Mouse (Mus musculus): ENCODE measurements at regions not wholly inside any gene's neighbourhood (a gene's known extent, or its start where the extent isn't known, plus 50 kb on each side); places are given as distances from the start of the nearest gene placed in this dataset.

DNA sequence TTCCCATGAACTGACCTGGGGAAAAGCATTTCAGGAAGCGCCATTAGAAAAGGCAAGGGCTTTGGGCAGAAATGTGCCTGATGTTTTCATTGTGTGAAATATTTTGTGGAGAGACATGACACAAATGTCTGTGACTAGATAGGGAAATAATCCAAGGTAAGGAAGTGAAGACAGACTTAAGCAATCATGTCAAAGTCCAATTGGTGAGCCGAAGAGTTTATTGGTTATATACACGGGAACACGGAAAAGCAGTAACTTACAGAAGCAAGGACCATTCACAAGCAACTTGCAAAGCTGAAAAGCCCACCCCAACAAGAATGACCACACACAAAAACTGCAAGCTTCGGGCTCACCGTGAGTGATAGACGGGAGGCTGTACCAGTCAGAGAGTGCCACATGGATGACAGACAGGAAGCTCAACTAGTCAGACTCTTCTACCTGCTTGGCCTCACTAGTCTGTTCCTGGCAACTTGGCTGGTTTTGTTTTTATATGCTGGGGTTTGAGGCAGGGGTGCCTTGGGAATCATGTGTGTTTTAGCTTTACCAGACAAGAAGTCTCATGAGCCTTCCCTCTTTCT lies 82.2 kb upstream of the Btg1 start:
- no peaks in the 10 kb centered on the region for H3K36me3 ChIP-seq
- H3K4me2 ChIP-seq = no peak overlapping the region
- no peak overlapping the region for H3K9ac ChIP-seq
- ATAC-seq (ENCODE audit: low FRiP score, low read depth) = no peak
- no peak overlapping the region for H3K4me3 ChIP-seq
- no peaks in the 10 kb centered on the region for H3K9me3 ChIP-seq
- no peaks in the 10 kb centered on the region for H3K4me1 ChIP-seq (replicated peaks)
- H3K27ac ChIP-seq (replicated peaks) = no peak overlapping the region
- H3K27me3 ChIP-seq = no peaks in the 10 kb centered on the region
- 93% methylated on average over 7 of the region's 7 CpGs for WGBS

DNA sequence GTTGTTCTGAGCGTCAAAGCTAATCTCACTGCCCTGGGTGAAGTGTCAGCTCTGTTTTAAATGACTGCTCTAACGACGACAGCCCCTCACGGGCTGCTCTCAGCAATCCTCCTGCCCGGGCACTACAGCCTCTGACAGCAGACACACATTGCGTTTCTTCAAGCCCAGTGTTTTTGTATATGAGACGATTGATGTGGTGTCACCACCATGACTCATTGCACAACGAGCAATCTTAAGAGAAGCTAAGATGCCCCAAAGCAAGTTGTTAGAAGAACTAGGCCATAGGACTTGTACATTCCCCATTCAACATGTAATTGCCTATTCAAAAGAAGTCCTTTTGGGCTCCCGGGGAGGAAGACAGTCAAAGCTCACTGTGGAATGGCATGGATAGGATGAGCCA lies 81.3 kb upstream of the Btg1 start:
- H3K27me3 ChIP-seq = no peaks in the 10 kb centered on the region
- ATAC-seq (ENCODE audit: low FRiP score, low read depth) = no peak
- H3K27ac ChIP-seq (replicated peaks) = no peak overlapping the region
- no peak overlapping the region for H3K4me3 ChIP-seq
- H3K9ac ChIP-seq = no peak overlapping the region
- no peak overlapping the region for H3K4me2 ChIP-seq
- WGBS = 60% methylated on average over 9 of the region's 9 CpGs
- H3K4me1 ChIP-seq (replicated peaks) = no peaks in the 10 kb centered on the region
- H3K9me3 ChIP-seq = no peaks in the 10 kb centered on the region
- no peaks in the 10 kb centered on the region for H3K36me3 ChIP-seq

DNA sequence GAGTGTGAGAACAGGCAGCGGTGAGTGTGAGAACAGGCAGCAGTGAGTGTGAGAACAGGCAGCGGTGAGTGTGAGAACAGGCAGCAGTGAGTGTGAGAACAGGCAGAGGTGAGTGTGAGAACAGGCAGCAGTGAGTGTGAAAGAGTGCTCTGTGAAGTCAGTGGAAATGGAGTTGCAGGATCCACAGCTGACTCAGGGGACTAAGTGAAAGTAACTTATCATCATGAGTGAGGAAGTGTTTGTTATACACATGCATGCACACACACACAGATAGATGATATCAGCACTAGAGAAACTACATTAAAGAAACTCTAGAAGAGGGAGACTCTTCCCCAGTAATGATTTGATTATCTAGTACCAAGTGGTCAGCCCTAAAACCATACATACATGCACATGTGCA lies 76.0 kb upstream of the Btg1 start:
- ATAC-seq (ENCODE audit: low FRiP score, low read depth) = no peak
- no peak overlapping the region for H3K27ac ChIP-seq (replicated peaks)
- 98% methylated on average over 2 of the region's 2 CpGs for WGBS

DNA sequence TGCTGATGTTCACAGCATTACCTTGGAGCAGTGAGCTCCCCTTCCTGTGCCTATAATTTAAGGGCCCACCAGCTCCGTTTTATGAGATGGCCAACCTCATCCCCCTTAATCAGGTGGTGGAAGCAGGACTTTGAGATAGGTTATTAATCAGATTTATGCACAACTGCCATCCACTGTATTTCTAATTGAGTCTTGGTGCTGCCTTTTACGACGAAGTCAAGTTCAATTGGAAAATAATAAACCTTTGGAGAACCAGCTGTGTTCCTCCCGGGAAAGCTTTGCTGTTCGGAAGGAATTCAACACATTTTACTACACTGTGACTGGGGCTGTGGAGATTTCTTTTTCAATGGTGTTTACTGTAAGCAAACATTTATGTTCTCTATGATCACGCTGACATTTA lies 71.5 kb upstream of the Btg1 start:
- no peaks in the 10 kb centered on the region for H3K27me3 ChIP-seq
- no peak overlapping the region for H3K9ac ChIP-seq
- H3K9me3 ChIP-seq = no peaks in the 10 kb centered on the region
- H3K4me3 ChIP-seq = no peak overlapping the region
- H3K36me3 ChIP-seq = no peaks in the 10 kb centered on the region
- H3K4me2 ChIP-seq = no peak overlapping the region
- no peak overlapping the region for H3K27ac ChIP-seq (replicated peaks)
- H3K4me1 ChIP-seq (replicated peaks) = 0 out of 2 replicates have a peak, but pooled peaks cover 3% of the 10 kb centered on the region
- ATAC-seq (ENCODE audit: low FRiP score, low read depth) = no peak
- whole genome bisulfite sequencing = 62% methylated on average over 6 of the region's 6 CpGs

More for the DNA sequence above, 76.0 kb upstream of the Btg1 start:
- Histone ChIP-seq H3K4me3 (no peak overlapping the region), H3K36me3 (no peaks in the 10 kb centered on the region), H3K9me3 (no peaks in the 10 kb centered on the region), H3K9ac (no peak overlapping the region), H3K27me3 (no peaks in the 10 kb centered on the region), H3K4me2 (no peak overlapping the region), H3K4me1 (replicated peaks) (no peaks in the 10 kb centered on the region)

DNA sequence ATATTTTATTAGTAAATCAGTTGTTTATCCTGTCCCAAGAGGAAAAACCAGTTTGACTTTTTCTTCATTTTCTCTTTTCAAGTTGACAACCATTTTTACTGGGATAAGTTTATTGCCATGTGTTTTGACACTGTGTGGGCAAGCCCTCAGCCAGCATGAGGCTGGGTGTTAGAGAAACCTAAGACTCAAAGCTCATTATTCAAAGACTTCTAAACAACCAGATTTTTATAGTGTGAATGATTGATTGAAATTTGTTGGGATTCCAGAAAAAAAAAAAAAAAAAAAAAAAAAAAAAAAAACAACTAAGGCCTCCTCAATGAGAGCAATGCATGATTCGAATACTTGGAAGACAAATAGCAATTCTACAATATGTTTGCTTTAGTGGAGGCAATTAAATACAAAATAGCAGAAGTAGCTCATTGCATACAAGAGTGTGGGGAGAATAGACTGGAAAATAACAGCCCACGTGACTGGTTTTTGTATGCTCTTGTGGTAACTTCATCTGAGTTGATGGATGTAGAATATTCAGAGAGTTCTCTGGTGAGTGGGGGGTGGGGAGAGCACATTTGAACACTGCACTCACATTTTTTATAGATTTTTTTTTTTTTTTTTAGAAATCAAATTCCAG lies 70.9 kb upstream of the Btg1 start:
- no peaks in the 10 kb centered on the region for H3K27me3 ChIP-seq
- no peak overlapping the region for H3K4me3 ChIP-seq
- H3K27ac ChIP-seq (replicated peaks) = no peak overlapping the region
- ATAC-seq (ENCODE audit: low FRiP score, low read depth) = no peak
- H3K4me2 ChIP-seq = no peak overlapping the region
- 56% methylated on average over 2 of the region's 2 CpGs for WGBS
- H3K36me3 ChIP-seq = no peaks in the 10 kb centered on the region
- H3K9ac ChIP-seq = no peak overlapping the region
- H3K4me1 ChIP-seq (replicated peaks) = 0 out of 2 replicates have a peak, but pooled peaks cover 3% of the 10 kb centered on the region
- no peaks in the 10 kb centered on the region for H3K9me3 ChIP-seq

DNA sequence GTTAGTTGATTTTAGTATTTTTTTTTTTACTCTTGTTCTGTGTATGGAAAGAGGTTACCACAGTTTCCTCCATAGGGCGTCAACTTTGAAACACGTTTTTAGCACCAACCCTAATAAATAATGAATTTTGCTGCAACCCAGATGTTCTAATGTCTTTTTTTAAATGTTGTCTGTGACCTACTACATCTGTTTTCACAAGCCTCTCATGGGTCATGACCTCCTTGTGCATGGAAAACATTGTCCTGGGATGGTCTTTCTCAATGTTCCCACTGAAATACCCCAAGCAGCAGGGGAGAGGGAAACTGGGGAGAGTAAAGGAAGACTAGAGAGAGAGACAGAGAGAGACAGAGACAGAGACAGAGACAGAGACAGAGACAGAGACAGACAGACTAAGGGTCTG lies 67.2 kb upstream of the Btg1 start:
- no peaks in the 10 kb centered on the region for H3K36me3 ChIP-seq
- ATAC-seq (ENCODE audit: low FRiP score, low read depth) = no peak
- no peaks in the 10 kb centered on the region for H3K9me3 ChIP-seq
- no peak overlapping the region for H3K27ac ChIP-seq (replicated peaks)
- H3K4me2 ChIP-seq = no peak overlapping the region
- 0 out of 2 replicates have a peak, but pooled peaks cover 3% of the 10 kb centered on the region for H3K4me1 ChIP-seq (replicated peaks)
- no peak overlapping the region for H3K9ac ChIP-seq
- WGBS = 68% methylated on average over 2 of the region's 2 CpGs
- H3K27me3 ChIP-seq = no peaks in the 10 kb centered on the region
- H3K4me3 ChIP-seq = no peak overlapping the region

DNA sequence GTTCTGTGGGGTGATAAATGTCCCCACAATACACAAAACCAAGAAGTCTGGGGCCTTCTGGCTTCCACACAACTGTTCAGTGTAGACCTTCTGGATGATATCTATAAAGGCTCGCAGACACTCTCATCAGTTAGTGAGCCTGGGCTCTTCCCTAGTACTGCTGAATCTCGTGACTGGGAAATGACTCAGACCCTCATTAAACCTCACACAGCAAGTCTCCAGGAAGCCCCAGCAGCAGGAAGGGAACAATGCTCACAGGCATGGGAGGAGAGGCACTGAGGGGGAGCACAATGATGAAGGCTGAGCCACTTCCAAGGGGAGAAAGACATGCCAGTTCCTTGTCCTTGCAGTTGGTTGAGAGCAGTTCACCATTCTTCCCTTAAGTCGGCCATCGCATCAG lies 66.5 kb upstream of the Btg1 start:
- H3K4me1 ChIP-seq (replicated peaks) = 0 out of 2 replicates have a peak, but pooled peaks cover 3% of the 10 kb centered on the region
- H3K4me3 ChIP-seq = no peak overlapping the region
- H3K27ac ChIP-seq (replicated peaks) = no peak overlapping the region
- no peaks in the 10 kb centered on the region for H3K36me3 ChIP-seq
- no peaks in the 10 kb centered on the region for H3K9me3 ChIP-seq
- 82% methylated on average over 4 of the region's 4 CpGs for WGBS
- H3K9ac ChIP-seq = no peak overlapping the region
- ATAC-seq (ENCODE audit: low FRiP score, low read depth) = no peak
- no peak overlapping the region for H3K4me2 ChIP-seq
- H3K27me3 ChIP-seq = no peaks in the 10 kb centered on the region

DNA sequence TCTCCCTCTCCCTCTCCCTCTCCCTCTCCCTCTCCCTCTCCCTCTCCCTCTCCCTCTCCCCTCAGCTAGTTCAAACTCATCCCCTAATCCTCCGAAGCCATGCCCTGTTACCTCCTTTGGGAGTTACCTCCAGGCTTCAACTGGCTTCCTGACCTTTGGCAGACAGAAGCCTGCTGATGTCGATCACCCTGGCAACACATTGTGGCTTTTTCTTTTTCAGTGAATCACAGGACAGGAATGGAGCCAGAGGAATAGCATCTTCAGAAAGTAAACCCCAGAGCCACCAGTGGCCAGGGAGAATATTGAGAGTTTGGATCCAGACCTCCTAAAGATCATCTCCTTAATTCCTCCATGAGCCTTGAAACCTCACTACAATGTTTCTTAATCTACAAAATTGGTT lies 59.5 kb upstream of the Btg1 start:
- no peak for ATAC-seq (ENCODE audit: low FRiP score, low read depth)
- WGBS = 32% methylated on average over 2 of the region's 2 CpGs
- Histone ChIP-seq H3K9ac (no peak overlapping the region), H3K4me3 (no peak overlapping the region), H3K27me3 (no peaks in the 10 kb centered on the region), H3K4me1 (replicated peaks) (no peaks in the 10 kb centered on the region), H3K36me3 (no peaks in the 10 kb centered on the region), H3K27ac (replicated peaks) (no peak overlapping the region), H3K9me3 (no peaks in the 10 kb centered on the region), H3K4me2 (no peak overlapping the region)

DNA sequence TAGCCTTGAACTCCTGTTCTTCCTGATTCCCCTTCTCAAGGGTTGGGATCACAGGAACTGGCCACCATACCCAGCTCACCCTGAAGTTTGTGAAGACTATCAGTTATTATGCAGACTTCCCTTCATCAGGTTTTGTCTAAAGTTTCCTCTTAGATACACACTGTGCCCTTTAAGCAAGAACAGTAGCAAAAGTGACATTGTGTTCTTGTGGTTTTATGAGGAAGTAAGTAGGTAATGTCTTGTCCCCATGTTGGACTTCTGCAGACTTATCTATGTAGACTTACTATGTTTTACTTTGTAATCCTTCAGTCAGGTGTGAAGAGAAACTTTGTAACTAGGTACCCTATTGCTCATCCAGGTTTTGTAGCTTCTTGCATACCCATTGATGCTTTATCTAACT lies 51.5 kb upstream of the Btg1 start:
- Histone ChIP-seq H3K4me2 (no peak overlapping the region), H3K9ac (no peak overlapping the region), H3K27ac (replicated peaks) (no peak overlapping the region), H3K4me3 (no peak overlapping the region), H3K4me1 (replicated peaks) (no peaks in the 10 kb centered on the region), H3K36me3 (no peaks in the 10 kb centered on the region), H3K27me3 (no peaks in the 10 kb centered on the region), H3K9me3 (no peaks in the 10 kb centered on the region)
- no peak for ATAC-seq (ENCODE audit: low FRiP score, low read depth)

All from hindbrain, embryonic 15.5 days (tissue).